Mouse (Mus musculus) c-Kit-positive CD71-positive TER-119-negative erythroid progenitor cells, embryonic 14.5 days (primary cell): ENCODE measurements around the gene Gm9999.
A peak's percentile ranks its signal among the peaks of the same experiment; 100 is the strongest.
"Not testable (repeated sequence)": the region's sequence is repeated elsewhere in the genome, so short reads cannot be mapped to it uniquely, and the experiment has no call there.

Experiments
- DNase-seq: peaks from one replicate; pipeline ENCODE4 v3.0.0-alpha.2; 2013; ENCODE audit warnings: low read depth

The Gm9999 gene

GRCm38 (mm10) chr7:46983280-46983679 is at the start of gene Gm9999:
Gene Gm9999, plus strand, starts transcription at chr7:46983580.
- no peak for DNase-seq

- DNase-seq = no peak
Measured at GRCm38 (mm10) chr7:46934788-46935187, 48.6 kb upstream of the Gm9999 start.

GRCm38 (mm10) chr7:46935847-46936246 is 47.5 kb upstream of the Gm9999 start:
- no peak for DNase-seq

GRCm38 (mm10) chr7:46957831-46958691 is 25.3 kb upstream of the Gm9999 start, which contains the start of gene Uevld:
Gene Uevld, minus strand, starts transcription at chr7:46958527.
- DNase-seq = peak; percentile 90

- no peak for DNase-seq
Measured at GRCm38 (mm10) chr7:46958853-46959252, 24.5 kb upstream of the Gm9999 start.

GRCm38 (mm10) chr7:46960991-46961390 is 22.4 kb upstream of the Gm9999 start:
- DNase-seq = no peak

- no peak for DNase-seq
Measured at GRCm38 (mm10) chr7:46962132-46962531, 21.2 kb upstream of the Gm9999 start.

- DNase-seq = peak; percentile 66
Measured at GRCm38 (mm10) chr7:46962806-46963618, 20.4 kb upstream of the Gm9999 start.

- no peak for DNase-seq
Measured at GRCm38 (mm10) chr7:46964070-46964469, 19.3 kb upstream of the Gm9999 start.

- no peak for DNase-seq
Measured at GRCm38 (mm10) chr7:46969898-46970297, 13.5 kb upstream of the Gm9999 start.

- DNase-seq = no peak
Measured at GRCm38 (mm10) chr7:46974648-46975047, 8.7 kb upstream of the Gm9999 start.

GRCm38 (mm10) chr7:46975456-46975855 is 7.9 kb upstream of the Gm9999 start:
- DNase-seq = no peak

GRCm38 (mm10) chr7:46985718-46986505 is 2.5 kb downstream of the Gm9999 start:
- DNase-seq = no peak

GRCm38 (mm10) chr7:46986646-46987045 is 3.3 kb downstream of the Gm9999 start:
- DNase-seq = no peak

GRCm38 (mm10) chr7:46987073-46987472 is 3.7 kb downstream of the Gm9999 start:
- no peak for DNase-seq

GRCm38 (mm10) chr7:46989387-46989786 is 6.0 kb downstream of the Gm9999 start:
- DNase-seq = not testable (repeated sequence)

- no peak for DNase-seq
Measured at GRCm38 (mm10) chr7:46993079-46993478, 9.7 kb downstream of the Gm9999 start.

GRCm38 (mm10) chr7:46995558-46995957 is 12.2 kb downstream of the Gm9999 start:
- peak; percentile 40 for DNase-seq

- DNase-seq = peak; percentile 71
Measured at GRCm38 (mm10) chr7:46997008-46997407, 13.6 kb downstream of the Gm9999 start.

- DNase-seq = no peak
Measured at GRCm38 (mm10) chr7:46997644-46998395, 14.4 kb downstream of the Gm9999 start.

- DNase-seq = no peak
Measured at GRCm38 (mm10) chr7:46998942-46999341, 15.6 kb downstream of the Gm9999 start.
